Mouse (Mus musculus): ENCODE results near the gene Slfn9.
"Not testable (repeated sequence)": the region's sequence is repeated elsewhere in the genome, so short reads cannot be mapped to it uniquely, and the experiment has no call there.

DNA sequence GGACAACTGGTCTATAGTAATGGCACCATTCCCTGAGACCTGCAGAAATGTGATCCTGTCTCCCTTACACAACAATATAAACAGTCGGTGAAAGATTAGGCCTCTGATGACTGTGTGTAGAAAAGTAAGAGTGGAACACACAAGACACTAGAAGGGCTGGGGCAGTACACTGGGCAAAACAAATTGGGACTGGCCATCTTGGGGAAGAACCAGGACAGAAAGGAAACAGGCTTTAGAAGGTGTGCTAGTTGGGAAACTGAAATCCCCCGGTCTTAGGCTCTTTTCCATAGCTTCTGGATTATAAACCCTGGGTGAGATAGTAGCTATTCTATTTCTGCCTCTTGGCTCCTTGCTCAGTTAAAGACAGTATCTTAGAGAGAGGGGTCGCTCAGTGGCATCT lies 47.1 kb upstream of the Slfn9 start:
- not testable (repeated sequence) for TF ChIP-seq TCF12 (IDR thresholded peaks at IDR 0.05; ENCODE audit: insufficient read depth, poor library complexity, severe bottlenecking); POLR2A (IDR thresholded peaks at IDR 0.05; ENCODE audit: insufficient read length, low read depth); MYOD1 (IDR thresholded peaks at IDR 0.05; ENCODE audit: control insufficient read depth in 1 of 3, insufficient read length in 2 of 3, low read depth in 2 of 3); USF1 (IDR thresholded peaks at IDR 0.05; ENCODE audit: low read depth); CEBPB (IDR thresholded peaks at IDR 0.05; ENCODE audit: insufficient read depth, poor library complexity, severe bottlenecking); E2F4 (IDR thresholded peaks at IDR 0.05; ENCODE audit: insufficient read depth); MAX (IDR thresholded peaks at IDR 0.05; ENCODE audit: low read depth); MYOG (IDR thresholded peaks at IDR 0.05; ENCODE audit: control insufficient read depth in 1 of 3, insufficient read depth in 1 of 3, insufficient read length in 2 of 3, low read depth in 2 of 3); POLR2AphosphoS2 (IDR thresholded peaks at IDR 0.05; ENCODE audit: insufficient read length, low read depth); SRF (IDR thresholded peaks at IDR 0.05; ENCODE audit: control insufficient read depth, insufficient read length, low read depth); TCF3 (IDR thresholded peaks at IDR 0.05; ENCODE audit: insufficient read length, low read depth)
